Mouse (Mus musculus) layer of hippocampus, postnatal 36 days (tissue): ENCODE data around the gene Egln1. TPM values are rescaled to one million over a fixed set of nuclear protein-coding genes. Genes with fewer than 3 reads are reported as not detected.

Experiments
- total RNA-seq, 2 experiments: library from RNA; stranded (reverse); gene quantifications; 2 replicates each; pipeline ENCODE4 v1.2.3; 2021

Gene Egln1
- total RNA-seq, 2 experiments from 2014 or later = 62.5 to 63.4 TPM

Other genes with a start within 250 kb of the Egln1 start
- gene Ttc13, start 227.3 kb downstream of the Egln1 start, total RNA-seq = 10 to 100 TPM; 45.4 to 53.5 TPM
- gene Arv1, start 227.2 kb downstream of the Egln1 start, total RNA-seq = 10 to 100 TPM; 13.7 to 13.8 TPM
- under 1 TPM; 0.48 to 0.95 TPM for gene Fam89a, start 197.5 kb downstream of the Egln1 start, total RNA-seq
- gene Trim67, start 156.2 kb downstream of the Egln1 start, total RNA-seq = 1 to 10 TPM; 3.1 to 3.9 TPM
- 10 to 100 TPM; 55.6 to 68.3 TPM for gene Gnpat, start 86.3 kb downstream of the Egln1 start, total RNA-seq
- 10 to 100 TPM; 23.3 to 26.1 TPM for gene 2810004N23Rik, start 86.2 kb downstream of the Egln1 start, total RNA-seq
- 10 to 100 TPM; 36.6 to 36.8 TPM for gene Exoc8, start 51.6 kb downstream of the Egln1 start, total RNA-seq
- gene Sprtn, start 51.4 kb downstream of the Egln1 start, total RNA-seq = 10 to 100 TPM; 14.4 to 16.1 TPM
- gene Tsnax, start 63.7 kb upstream of the Egln1 start, total RNA-seq = 100 to 1,000 TPM; 135 to 151 TPM
- 1 to 10 TPM; 4.4 to 6.4 TPM for gene Disc1, start 104.9 kb upstream of the Egln1 start, total RNA-seq